In the genomic region with DNA sequence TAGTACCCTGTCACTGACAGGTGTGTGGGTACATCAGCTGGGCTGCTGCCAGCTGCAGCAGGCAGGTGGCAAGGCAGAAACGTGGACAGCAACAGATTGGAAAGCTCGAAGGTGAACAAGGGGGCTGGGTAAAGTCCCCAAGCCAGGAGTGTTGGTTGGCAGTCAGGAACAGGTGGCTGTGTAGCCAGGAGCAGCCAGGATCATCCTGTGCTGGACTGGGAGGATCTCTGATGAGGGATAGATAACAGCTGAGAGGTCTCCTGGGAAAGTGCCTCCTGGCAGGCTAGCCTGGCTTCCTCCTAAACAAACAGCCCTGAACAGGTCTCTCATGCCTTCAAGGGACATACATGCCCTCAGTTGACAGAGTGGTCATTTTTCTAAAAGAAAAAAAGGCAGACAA, we compare ENCODE assay signal across 24 mouse cellular contexts.
DNase-seq lines count a peak whose midpoint lies in the region; ATAC-seq and TF ChIP-seq lines count a peak whose summit lies in the region.
"Had no signal": no experiment of that assay in that cellular context is flagged by ENCODE, and none has a peak within 500 bp of the region (broad histone marks: within the 10 kb centered on the region; RNA-seq: fewer than 3 reads in every experiment).

No protein-coding gene starts in this region.

- H3K9me3 ChIP-seq in hindbrain, embryonic 16.5 days (ENCODE audit: control insufficient read depth, low read length): no peaks in the 10 kb centered on the region
- no peaks in the 10 kb centered on the region for H3K9me3 ChIP-seq in hindbrain, embryonic 14.5 days (ENCODE audit: control insufficient read depth, low read length)
- no peaks in the 10 kb centered on the region for H3K9me3 ChIP-seq in forebrain, embryonic 10.5 days
- H3K9me3 ChIP-seq: embryonic facial prominence, embryonic 15.5 days; forebrain, embryonic 13.5 days; hindbrain, embryonic 10.5 days; hindbrain, embryonic 13.5 days had no signal

- TF ChIP-seq POLR2A in thymus, adult 2 months (IDR thresholded peaks at IDR 0.05; ENCODE audit: control insufficient read depth, extremely low read depth, insufficient read depth, low read length, poor library complexity): no peak

- no peak overlapping the region for H3K4me2 ChIP-seq in hindbrain, embryonic 16.5 days (ENCODE audit: low read length)
- H3K4me2 ChIP-seq in hindbrain, embryonic 14.5 days (replicated peaks): no peak overlapping the region
- H3K4me2 ChIP-seq: embryonic facial prominence, embryonic 15.5 days; forebrain, embryonic 13.5 days; heart, embryonic 11.5 days; hindbrain, embryonic 13.5 days had no signal

- DNase-seq in hindbrain, embryonic 14.5 days (ENCODE audit: low spot score): no peak
- peak; percentile 28 for DNase-seq in thymus, adult 2 months
- DNase-seq in thymus, postnatal 10 days (ENCODE audit: low spot score in 2 of 2): no peak
- peak; percentile 26 for DNase-seq in thymus, postnatal 14 days
- peak; percentile 23 for DNase-seq in thymus, postnatal 4 days
- no peak for DNase-seq in forebrain, embryonic 10.5 days (ENCODE audit: extremely low spot score, low spot score)
- DNase-seq: adrenal gland, adult 8-10 months; adrenal gland, postnatal 25 days; cerebellum, adult 11-12 months; cerebellum, adult 8-10 months; cerebellum, postnatal 36 days; embryo, embryonic 11 days; gastrocnemius, postnatal 10 days; gastrocnemius, postnatal 36 days; heart, postnatal 36 days had no signal

- H3K36me3 ChIP-seq in hindbrain, embryonic 16.5 days (ENCODE audit: control insufficient read depth, insufficient read depth, low read length): no peaks in the 10 kb centered on the region
- H3K36me3 ChIP-seq in hindbrain, embryonic 14.5 days (replicated peaks; ENCODE audit: control insufficient read depth, insufficient read depth): no peaks in the 10 kb centered on the region
- peaks cover 11% of the 10 kb centered on the region for H3K36me3 ChIP-seq in thymus, adult 2 months (ENCODE audit: control insufficient read depth, insufficient read depth, low read length)
- H3K36me3 ChIP-seq in forebrain, embryonic 10.5 days (replicated peaks): no peaks in the 10 kb centered on the region
- H3K36me3 ChIP-seq: embryonic facial prominence, embryonic 15.5 days; hindbrain, embryonic 10.5 days; hindbrain, embryonic 13.5 days had no signal

- no peak overlapping the region for H3K27ac ChIP-seq in hindbrain, embryonic 16.5 days (ENCODE audit: low read depth, low read length)
- no peak overlapping the region for H3K27ac ChIP-seq in hindbrain, embryonic 14.5 days
- no peak overlapping the region for H3K27ac ChIP-seq in thymus, adult 2 months (ENCODE audit: control insufficient read depth, insufficient read depth, low read length)
- H3K27ac ChIP-seq in forebrain, embryonic 10.5 days: no peak overlapping the region
- H3K27ac ChIP-seq: embryonic facial prominence, embryonic 15.5 days; forebrain, embryonic 13.5 days; hindbrain, embryonic 10.5 days; hindbrain, embryonic 13.5 days had no signal

- 57% methylated on average over 2 of the region's 2 CpGs for WGBS in hindbrain, embryonic 16.5 days
- WGBS in hindbrain, embryonic 14.5 days: 59% methylated on average over 2 of the region's 2 CpGs
- 20% methylated on average over 2 of the region's 2 CpGs for WGBS in thymus, adult 2 months
- 78% methylated on average over 2 of the region's 2 CpGs for WGBS in forebrain, embryonic 10.5 days

- no peaks in the 10 kb centered on the region for H3K27me3 ChIP-seq in hindbrain, embryonic 16.5 days (replicated peaks; ENCODE audit: control insufficient read depth, insufficient read depth, low read length)
- no peaks in the 10 kb centered on the region for H3K27me3 ChIP-seq in hindbrain, embryonic 14.5 days (ENCODE audit: control insufficient read depth, insufficient read depth, low read length)
- H3K27me3 ChIP-seq in thymus, adult 2 months (ENCODE audit: control insufficient read depth, insufficient read depth, low read length): no peaks in the 10 kb centered on the region
- no peaks in the 10 kb centered on the region for H3K27me3 ChIP-seq in forebrain, embryonic 10.5 days (ENCODE audit: poor library complexity, severe bottlenecking)
- H3K27me3 ChIP-seq: embryonic facial prominence, embryonic 15.5 days; forebrain, embryonic 13.5 days; hindbrain, embryonic 13.5 days had no signal

- 0 out of 2 replicates have a peak, but pooled peaks have one; percentile 24 for ATAC-seq in hindbrain, embryonic 16.5 days
- no peak for ATAC-seq in hindbrain, embryonic 14.5 days (ENCODE audit: low FRiP score)
- ATAC-seq: activated CD4-positive, CD25-positive, alpha-beta regulatory T cell, adult 4 months; forebrain, embryonic 13.5 days; forebrain, embryonic 16.5 days had no signal

- no peak overlapping the region for H3K4me3 ChIP-seq in hindbrain, embryonic 16.5 days (ENCODE audit: low read length)
- H3K4me3 ChIP-seq in hindbrain, embryonic 14.5 days (replicated peaks; ENCODE audit: low read length): no peak overlapping the region
- H3K4me3 ChIP-seq in thymus, adult 2 months (ENCODE audit: control insufficient read depth, insufficient read depth, low read length): no peak overlapping the region
- H3K4me3 ChIP-seq in forebrain, embryonic 10.5 days: no peak overlapping the region
- H3K4me3 ChIP-seq: embryonic facial prominence, embryonic 15.5 days; erythroblast, embryonic 14.5 days; forebrain, embryonic 13.5 days; hindbrain, embryonic 10.5 days; hindbrain, embryonic 13.5 days had no signal

- TF ChIP-seq CTCF in thymus, adult 2 months (IDR thresholded peaks at IDR 0.05; ENCODE audit: borderline replicate concordance, control insufficient read depth, extremely low read depth, insufficient read depth, low read length, poor library complexity): no peak

- no peaks in the 10 kb centered on the region for H3K4me1 ChIP-seq in hindbrain, embryonic 16.5 days (ENCODE audit: control insufficient read depth, insufficient read depth, low read depth, low read length)
- H3K4me1 ChIP-seq in hindbrain, embryonic 14.5 days (replicated peaks; ENCODE audit: control insufficient read depth, insufficient read depth, low read length): no peaks in the 10 kb centered on the region
- H3K4me1 ChIP-seq in thymus, adult 2 months (replicated peaks; ENCODE audit: control insufficient read depth, insufficient read depth, low read length): 0 out of 2 replicates have a peak, but pooled peaks cover 3% of the 10 kb centered on the region
- no peaks in the 10 kb centered on the region for H3K4me1 ChIP-seq in forebrain, embryonic 10.5 days
- H3K4me1 ChIP-seq: embryonic facial prominence, embryonic 15.5 days; forebrain, embryonic 13.5 days; hindbrain, embryonic 10.5 days; hindbrain, embryonic 13.5 days had no signal

- H3K9ac ChIP-seq in hindbrain, embryonic 16.5 days (ENCODE audit: low read depth, low read length): no peak overlapping the region
- H3K9ac ChIP-seq in hindbrain, embryonic 14.5 days: no peak overlapping the region
- H3K9ac ChIP-seq: embryonic facial prominence, embryonic 15.5 days; forebrain, embryonic 13.5 days; hindbrain, embryonic 13.5 days had no signal

Comparison
In these comparisons a context has a peak if more than half of its experiments do, and no peak if none do; other contexts are left out.
1. DNase-seq: peak in thymus, adult 2 months (single experiment), thymus, postnatal 14 days (single experiment) and thymus, postnatal 4 days (single experiment); none in hindbrain, embryonic 14.5 days (single experiment), thymus, postnatal 10 days (0 of 2) and forebrain, embryonic 10.5 days (single experiment).